Mouse (Mus musculus) layer of hippocampus, postnatal 14 days (tissue): ENCODE measurements around the gene Spg7. TPM values are rescaled to one million over a fixed set of nuclear protein-coding genes. Genes with fewer than 3 reads are reported as not detected.
"Not testable (repeated sequence)": the region's sequence is repeated elsewhere in the genome, so short reads cannot be mapped to it uniquely, and the experiment has no call there.

Experiments used
- DNase-seq, 2 experiments: peaks; one replicate each; pipeline ENCODE4 v3.0.0; 2021 to 2022; ENCODE audit warnings: low spot score in 2 of 2, mixed read lengths in 1 of 2
- total RNA-seq, 2 experiments: library from RNA; stranded (reverse); gene quantifications; 2 replicates each; pipeline ENCODE4 v1.2.3; 2021

Spg7 gene
- total RNA-seq, 2 experiments from 2014 or later: 64.7 to 81.9 TPM

- DNase-seq: peak; percentile 44 to 62
These were observed 21.6 kb upstream of the Spg7 start for GRCm38 (mm10) chr8:123041008-123041773.

- DNase-seq: no peak
These were observed 21.0 kb upstream of the Spg7 start for GRCm38 (mm10) chr8:123041774-123042105.

GRCm38 (mm10) chr8:123042158-123042973 lies 20.4 kb upstream of the Spg7 start, which contains the start of gene Ankrd11:
Ankrd11 (minus strand) TSS chr8:123042277.
- DNase-seq: peak; percentile 100

DNA sequence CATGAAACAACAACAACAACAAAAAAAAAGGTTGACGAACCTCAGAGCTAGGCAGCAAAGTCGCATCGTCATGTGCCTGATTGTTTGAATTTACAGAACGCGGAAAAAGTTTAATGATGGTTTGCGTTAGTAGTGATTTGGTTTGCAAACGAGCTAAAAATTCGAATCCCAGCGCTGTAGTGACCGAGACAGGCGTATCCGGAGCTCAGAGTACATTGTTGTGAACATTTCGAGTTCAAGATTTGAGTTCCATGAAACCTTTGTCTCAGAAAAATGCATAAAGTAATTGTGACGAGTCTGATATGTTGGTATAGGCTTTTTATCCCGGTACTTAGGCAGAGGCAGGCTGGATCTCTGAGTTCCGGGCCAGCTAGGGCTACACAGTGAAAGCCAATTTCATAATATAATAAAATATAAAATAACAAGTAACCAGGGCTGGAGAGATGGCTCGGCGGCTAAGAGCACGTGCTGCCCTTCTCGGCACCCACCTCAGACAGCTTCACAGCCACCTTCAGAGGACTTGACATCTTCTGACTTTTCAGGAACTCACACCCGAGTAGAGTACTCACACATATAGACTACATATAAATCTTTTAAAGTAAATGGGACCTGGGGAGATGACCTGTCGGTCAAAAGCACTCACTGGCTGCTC lies 19.6 kb upstream of the Spg7 start:
- no peak for DNase-seq

GRCm38 (mm10) chr8:123043941-123044340 lies 18.8 kb upstream of the Spg7 start:
- no peak for DNase-seq

- not testable (repeated sequence) for DNase-seq
These were observed 17.9 kb upstream of the Spg7 start for GRCm38 (mm10) chr8:123044743-123045425.

DNA sequence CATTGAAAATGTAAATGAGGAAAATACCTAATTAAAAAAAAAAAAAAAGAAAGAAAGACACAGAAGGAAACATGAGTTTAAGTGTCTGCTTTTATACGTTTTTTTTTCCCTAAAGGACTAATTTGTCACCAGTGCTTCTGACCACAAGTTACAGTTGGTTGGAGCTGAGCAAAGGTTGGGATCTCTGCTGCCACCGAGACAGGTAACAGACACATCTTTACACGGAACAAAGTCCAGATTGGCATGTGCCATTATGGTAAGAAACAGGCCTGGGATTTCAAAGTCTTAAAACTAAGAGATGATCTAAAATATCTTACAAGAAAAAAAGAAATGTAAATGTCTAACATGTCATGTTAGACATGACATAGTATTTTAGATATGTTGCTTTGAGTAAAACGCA lies 16.0 kb upstream of the Spg7 start:
- DNase-seq: no peak

GRCm38 (mm10) chr8:123047827-123048226 lies 14.9 kb upstream of the Spg7 start:
- no peak for DNase-seq

DNA sequence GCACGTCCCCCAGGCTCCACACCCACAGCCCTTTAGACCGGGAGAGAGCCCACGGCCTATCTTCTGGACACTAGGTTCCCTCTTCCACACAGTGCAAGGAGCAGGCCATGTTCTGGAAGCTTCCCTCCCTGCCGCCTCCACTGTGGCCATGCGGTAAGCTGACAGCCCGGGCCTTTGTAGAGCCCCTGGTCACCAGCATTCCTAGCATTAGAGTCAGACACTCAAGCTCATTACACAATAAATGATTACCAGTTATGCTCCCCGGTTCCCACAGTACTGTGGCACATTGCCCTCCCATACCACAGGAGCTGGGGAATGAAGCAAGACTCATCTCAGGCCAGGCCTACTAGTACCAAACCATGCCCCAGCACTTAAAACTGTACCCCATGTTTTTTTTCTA lies 14.3 kb upstream of the Spg7 start:
- no peak for DNase-seq

DNA sequence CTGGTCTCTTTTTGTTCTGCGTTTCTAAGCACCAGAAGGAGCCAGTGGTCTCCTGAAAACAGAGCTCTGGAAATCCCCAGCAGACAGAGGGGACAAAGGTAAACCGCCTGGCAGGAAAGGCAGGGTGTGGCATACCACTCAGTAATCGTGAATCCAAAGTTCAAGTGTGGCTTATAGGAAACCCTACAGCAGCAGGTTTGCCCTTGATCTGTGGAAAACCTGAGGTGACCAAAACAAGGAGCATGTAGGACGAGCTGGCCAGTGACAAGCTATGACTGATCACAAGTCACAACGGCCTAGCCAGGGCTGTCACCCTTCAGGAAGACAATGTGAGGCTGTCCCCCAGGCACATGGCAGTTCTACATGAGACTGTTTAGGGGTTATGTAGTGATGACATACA lies 11.3 kb upstream of the Spg7 start:
- no peak for DNase-seq

- DNase-seq: no peak
These were observed 1.3 kb downstream of the Spg7 start for GRCm38 (mm10) chr8:123064072-123064471.

GRCm38 (mm10) chr8:123064809-123065213 lies 2.1 kb downstream of the Spg7 start:
- DNase-seq: no peak

GRCm38 (mm10) chr8:123065214-123066100 lies 2.7 kb downstream of the Spg7 start:
- peak; percentile 95 to 97 for DNase-seq

DNA sequence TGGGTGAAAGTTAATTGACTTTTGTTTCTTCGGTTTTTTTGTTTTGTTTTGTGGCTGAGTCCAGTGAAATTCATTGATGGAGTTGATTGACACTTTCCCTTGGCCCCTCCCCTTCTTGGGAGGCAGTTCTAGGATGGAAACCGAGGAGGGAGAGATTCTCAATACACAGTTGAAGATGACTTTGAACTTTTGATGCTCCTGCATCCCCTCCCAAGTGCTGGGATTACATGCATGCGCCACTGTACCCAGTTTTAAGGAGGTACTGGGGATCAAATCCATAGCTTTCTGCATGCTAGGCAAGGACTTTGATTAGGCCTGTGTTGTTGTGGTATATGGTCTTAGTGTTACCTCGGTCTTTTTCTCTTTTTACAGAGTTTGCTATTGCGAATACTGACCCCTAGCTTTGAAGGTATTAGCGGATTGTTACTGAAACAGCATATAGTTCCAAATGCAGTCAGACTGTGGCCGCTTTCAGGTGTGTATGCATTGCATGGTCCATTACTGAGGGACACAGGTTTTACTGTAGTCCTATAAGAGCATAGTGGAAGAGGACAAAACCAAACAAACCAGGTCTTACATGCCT lies 3.5 kb downstream of the Spg7 start:
- no peak for DNase-seq

GRCm38 (mm10) chr8:123071176-123071575 lies 8.4 kb downstream of the Spg7 start:
- no peak for DNase-seq

GRCm38 (mm10) chr8:123077213-123077612 lies 14.5 kb downstream of the Spg7 start:
- no peak for DNase-seq

DNA sequence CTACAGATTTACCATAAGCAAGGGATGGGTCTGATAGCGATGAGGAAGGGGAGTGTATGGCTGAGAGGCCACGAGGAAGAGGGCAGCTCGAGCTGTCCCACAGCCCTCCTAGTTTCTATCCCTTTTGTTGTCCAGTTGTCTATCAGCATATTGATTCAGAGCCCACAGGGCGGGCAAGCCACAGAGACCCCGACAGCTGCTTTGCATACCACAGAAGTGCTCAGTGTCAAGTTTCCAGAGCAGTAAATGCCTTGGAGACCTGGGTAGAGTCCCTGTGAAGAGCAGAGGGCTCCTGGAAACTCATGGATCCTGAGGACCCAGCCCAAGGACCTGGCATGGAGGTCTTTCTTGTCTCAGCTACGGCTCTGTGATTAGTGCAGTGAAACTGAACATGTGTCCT lies 20.3 kb downstream of the Spg7 start:
- DNase-seq: no peak

DNA sequence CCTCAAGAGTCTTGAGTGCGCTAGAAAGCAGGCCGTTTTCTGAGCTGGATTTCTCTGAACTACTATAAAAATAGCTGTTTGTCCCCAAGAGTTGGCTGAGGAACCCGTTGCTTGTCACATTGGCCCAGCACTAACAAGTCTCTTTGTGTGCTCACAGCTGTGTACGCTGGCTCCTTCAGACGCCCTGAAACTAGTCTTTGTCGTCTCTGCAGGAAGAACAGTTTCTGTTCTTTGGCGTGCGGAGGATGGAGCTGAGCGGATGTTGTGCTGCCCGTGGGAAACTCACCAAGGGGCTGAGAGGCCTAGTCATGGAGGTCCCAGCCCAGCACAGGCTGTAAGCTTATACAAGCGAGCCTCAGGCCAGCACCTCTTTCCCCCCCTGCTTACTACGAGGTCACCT lies 20.9 kb downstream of the Spg7 start:
- DNase-seq: peak in 1 of 2 experiments; percentile 80

- no peak for DNase-seq
These were observed 24.5 kb downstream of the Spg7 start for GRCm38 (mm10) chr8:123087289-123087688.

- DNase-seq: peak in 1 of 2 experiments; percentile 64
These were observed 34.5 kb downstream of the Spg7 start for GRCm38 (mm10) chr8:123097216-123097615.
